Mouse (Mus musculus): Measurements from ENCODE around the gene Nr3c2.

DNA sequence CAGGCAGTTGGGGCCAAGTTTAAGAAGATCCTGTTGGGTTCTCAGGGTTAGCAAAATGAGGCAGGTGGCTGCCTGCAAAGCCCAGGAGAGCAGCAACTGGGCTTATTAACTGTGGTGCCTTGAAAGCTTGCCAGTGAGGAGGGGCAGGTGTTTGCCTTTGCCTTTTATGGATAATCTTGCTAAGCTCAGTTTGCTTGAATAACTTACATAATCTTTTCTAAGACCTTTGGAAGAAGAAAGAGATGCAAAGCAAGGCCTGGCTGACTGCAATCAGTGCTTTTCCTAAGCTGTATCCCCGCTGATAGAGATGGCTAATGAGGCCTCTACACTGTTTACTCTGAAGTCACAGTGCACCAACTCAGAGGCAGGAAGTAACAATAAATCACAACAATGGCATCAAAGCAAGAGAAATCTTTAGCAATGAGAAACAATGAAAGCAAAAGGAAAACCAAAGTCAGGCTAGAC is 368.7 kb downstream of the Nr3c2 start:
- TF ChIP-seq EP300 (optimal IDR thresholded peaks at IDR 0.05) (no peak), CTCF (IDR thresholded peaks at IDR 0.05; ENCODE audit: low read depth) (no peak)
